Mouse (Mus musculus): ENCODE results near the gene Scimp.
"Not testable (repeated sequence)": the region's sequence is repeated elsewhere in the genome, so short reads cannot be mapped to it uniquely, and the experiment has no call there.

Gene Scimp

DNA sequence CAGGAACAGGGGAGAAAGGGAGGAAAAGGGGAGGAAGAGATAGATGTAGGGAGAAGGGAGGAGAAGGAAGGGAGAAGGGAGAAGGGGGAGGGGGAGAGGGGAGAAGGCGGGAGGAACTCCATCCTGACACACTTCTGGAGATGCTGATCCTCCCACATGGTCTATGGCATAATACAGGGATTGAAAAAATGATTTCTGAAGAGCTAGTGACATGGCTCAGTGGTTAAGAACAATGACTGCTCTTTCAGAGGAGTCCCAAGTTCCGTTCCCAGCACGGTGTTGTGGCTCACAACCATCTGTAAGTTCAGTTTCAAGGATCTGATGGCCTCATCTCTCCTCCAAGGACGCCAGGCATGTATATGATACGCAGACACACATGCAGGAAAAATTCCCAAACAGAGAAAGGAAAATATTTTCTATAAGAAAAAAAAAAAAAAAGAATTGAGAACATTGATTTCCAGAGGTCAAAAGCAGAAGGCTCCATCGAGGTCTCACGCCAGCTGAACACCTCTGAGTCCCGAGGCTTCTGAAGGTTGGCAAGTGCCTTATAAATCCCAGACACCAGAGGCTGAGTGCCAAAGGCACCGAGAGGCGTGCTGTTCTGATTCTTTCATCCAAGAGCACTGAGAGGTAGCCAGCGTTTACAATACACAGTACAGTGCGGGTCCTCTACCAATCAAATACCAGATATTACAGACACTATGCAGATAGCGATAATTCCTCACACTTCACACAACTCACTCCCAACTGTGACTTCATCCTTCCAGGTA is 730 bp downstream of the Scimp start:
- DNase-seq (ENCODE audit: extremely low read depth, low read depth, low spot score), result no peak

DNA sequence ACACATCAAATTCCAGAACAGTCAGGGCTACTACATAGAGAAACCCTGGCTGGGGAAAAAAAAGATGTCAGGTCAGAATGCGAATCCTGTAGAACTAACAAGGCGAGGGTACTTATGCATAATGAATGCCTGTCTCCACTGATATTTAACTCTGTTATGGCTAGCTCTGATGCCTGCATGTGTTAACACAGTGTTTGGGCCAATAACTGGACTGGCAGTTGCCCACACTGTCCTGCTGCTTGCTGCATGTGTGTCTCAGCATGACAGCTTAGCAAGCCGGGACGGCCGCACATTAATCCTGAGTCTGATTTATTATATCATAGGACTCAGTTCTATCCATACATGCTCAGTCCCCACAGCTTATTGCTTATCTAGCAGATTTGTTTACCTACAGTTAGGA is 1.3 kb downstream of the Scimp start:
- DNase-seq (ENCODE audit: extremely low read depth, low read depth, low spot score), result no peak

DNA sequence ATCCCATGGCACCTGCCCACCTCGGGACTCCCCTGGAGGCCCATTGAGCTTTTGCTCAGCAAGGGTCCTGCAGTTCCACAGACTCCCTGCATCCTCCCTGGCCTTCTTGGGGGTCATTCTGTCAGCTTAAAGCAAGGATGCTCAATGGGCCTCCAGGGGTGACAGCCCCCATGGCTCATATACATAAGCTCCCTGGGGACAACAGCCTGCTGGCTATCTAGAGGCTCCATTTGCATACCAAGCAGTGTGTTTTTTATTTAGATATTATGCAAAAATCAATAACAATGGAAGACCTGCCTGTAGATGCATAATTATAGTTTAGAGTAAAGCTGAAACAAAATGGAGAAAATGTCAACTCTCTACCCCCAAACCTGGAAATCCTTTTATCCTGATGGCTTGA is 3.4 kb downstream of the Scimp start:
- DNase-seq (ENCODE audit: extremely low read depth, low read depth, low spot score), result no peak

DNA sequence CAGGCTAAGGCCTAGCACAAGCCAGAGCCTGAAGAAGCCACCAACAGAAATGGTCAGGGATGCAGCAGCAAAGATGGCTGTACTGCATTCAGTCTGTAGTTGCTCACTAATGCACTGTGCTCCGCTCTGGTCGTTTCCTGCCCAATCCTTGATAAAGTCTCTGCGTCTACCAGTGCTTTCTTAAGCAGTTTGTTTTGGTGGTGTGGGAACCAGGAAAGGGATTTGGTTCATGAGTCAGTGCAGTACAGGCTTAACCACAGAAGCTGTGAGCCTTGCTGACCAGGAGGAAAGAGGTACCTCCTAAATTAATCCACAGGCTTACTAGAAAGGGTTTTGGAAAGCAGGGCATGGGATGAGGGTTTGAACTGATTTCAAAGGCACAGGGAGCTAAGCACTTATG is 4.3 kb downstream of the Scimp start:
- no peak for DNase-seq (ENCODE audit: extremely low read depth, low read depth, low spot score)

DNA sequence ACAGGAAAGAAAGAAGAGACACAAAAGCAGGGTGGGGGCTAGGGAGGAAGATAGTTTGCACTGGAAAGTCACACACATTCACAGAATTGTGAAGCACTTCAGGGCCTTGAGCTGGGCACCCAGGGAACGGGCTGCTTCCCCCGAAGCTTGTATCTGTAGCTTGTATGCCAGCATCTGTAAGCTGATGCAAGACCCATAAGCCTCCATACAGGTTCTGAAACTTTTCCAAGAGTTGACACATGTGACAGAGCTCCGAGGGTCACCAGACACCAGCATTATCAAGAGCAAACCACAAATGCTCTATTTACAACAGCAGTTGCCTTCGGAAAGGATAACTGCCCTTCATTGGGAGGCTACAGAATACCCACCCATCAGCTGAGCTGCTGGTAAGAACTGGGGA is 4.8 kb downstream of the Scimp start:
- DNase-seq (ENCODE audit: extremely low read depth, low read depth, low spot score), result no peak

DNA sequence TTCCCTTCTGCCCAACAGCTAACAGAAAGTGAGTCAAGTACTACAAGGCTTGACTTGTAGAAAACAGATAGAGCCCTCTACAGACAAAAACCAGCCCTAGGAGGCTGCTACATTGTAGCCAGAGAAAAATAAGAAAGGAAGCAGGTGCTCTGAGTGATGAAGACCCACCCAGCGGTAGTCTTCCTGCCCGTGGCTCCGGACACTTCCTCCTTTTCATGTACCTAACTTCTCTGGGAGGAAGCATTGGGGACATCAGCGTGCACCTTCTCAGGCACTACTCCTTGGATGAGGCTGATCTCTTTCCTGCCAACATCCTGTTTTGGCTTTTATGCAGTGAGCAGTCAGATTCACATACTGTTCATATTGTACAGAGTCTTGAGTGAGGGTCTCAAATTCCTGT is 5.7 kb downstream of the Scimp start:
- no peak for DNase-seq (ENCODE audit: extremely low read depth, low read depth, low spot score)

DNA sequence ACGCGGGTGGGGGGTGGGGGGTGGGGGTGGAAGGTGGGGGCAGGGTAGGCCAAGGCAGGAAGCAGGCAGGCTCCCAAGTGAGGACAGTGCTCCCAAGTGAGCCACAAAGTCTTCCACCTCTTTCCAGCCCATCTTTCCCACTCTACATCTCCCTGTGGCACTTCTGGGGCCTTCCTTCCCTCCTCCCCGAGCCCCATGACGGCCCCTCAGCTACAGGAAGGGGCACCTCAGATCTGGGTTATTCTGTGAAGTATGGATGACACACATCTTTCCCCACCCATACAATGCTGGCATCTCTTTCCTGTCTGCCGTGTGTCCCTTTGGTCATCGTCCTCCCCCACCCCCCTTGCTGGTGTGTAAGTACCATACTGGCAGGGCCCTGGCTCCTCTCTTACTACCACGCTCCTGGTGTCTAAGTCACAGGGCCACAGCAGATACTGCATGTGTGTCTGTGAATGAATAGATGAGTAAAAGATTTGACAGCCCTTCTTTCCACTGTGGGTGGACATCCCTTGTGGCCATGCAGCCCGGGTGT is 6.7 kb downstream of the Scimp start:
- DNase-seq (ENCODE audit: extremely low read depth, low read depth, low spot score), result no peak

DNA sequence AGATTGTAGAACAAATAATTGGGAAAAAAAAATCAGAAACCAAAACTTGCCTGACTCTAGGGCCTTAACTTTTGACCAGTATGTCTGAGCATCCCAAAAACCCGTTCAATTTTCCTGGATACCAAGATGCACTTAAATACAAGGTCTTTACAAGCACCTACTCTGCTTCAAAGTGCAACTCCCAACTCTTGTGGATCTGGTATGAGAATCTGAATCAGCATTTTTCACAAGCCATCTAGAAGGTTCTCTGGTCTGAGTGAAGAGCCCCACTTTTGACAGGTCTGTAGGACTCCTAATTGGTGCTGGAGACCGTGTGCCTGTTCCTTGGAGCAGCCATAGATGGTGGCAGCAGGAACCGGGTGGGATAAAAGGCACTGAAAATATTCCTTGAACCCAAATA is 8.0 kb downstream of the Scimp start:
- no peak for DNase-seq (ENCODE audit: extremely low read depth, low read depth, low spot score)

DNA sequence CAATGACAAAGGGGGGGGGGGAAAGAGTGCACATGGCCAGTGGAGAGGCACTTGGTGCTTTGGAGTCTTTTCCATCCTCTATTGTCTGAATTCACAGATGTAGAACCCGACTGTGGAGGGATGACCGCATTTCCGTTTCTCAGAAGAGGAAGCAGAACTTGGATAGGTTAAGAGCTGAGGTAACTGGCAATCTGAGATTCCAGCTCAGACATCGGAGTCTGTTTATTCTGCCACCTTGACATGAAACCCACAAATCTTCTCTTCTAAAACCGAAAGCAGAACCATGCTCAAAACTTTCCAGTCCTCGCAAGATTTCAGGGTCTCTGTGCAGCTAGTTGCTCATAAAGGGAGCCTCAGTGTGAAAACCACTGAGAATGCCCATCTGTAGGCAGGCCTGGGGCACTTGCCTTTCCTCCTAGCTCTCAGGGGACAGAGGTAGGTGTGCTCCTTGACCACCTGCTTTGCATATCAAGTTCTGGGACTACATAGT is 8.6 kb downstream of the Scimp start:
- no peak for DNase-seq (ENCODE audit: extremely low read depth, low read depth, low spot score)

DNA sequence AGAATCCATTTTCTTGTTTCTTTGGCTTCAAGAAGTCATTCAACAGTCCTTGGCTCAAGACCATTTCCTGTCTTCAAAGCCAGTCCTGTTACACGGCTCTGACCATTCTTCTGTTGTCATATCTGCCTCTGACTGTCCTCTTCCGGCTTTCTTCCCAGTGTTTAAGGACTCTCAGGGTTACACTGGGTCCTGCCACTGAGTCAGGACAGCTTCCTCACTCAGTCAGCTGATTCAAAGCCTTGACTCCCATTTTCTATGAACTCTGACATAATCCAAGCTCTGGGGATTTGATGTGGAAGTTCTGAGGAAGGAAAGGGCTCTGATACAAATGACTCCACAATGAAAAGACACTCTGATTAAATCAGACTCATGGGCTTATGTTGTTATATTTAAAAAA is 9.5 kb downstream of the Scimp start:
- DNase-seq (ENCODE audit: extremely low read depth, low read depth, low spot score), result no peak

DNA sequence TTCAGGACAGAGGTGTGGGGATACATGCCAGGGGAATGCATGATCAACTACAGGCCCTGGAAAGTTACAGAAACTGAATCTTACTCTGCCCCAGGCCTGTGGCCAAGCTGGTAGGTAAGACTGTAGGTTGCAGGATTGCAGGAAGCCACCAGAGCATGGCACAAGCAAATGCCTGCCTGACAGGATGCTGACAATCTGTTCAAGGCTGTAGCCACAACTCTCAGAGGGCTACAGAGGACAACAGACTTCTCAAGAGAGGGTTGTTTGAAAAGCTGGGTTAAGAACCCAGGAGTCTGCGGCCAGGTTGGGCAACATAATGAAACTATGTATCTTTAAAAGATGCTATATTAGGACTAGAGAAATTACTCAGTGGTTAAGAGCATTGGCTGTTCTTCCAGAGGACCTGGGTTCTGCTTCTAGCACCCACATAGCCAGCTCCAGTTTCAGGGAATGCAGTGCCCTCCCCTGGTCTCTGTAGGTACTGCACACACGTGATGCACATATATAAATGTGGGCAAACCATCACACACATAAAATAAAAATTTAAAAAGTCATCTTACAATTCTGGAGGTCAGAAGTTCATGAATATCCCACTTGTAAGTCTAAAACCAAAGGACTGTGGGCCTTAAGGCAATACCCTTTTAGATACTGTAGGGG is 10.1 kb downstream of the Scimp start:
- DNase-seq (ENCODE audit: extremely low read depth, low read depth, low spot score), result no peak

DNA sequence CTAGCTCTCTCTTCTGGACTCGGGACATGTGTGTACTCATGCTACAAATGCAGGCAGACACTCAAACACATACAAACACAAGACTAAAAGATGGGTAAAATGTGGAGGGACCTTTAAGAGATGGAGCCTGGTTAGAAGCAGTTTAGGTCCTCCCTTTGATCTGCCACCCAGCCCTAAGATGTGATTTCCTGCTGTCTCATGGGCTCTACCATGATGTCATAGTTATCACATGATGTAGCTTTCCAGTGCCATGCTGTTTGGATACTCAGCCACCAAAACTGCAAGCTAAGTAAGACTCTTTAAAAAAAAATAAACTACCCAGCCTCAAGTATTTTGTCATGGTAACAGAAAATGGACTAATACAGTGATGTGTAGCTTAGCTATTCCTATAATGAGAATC is 20.0 kb downstream of the Scimp start:
- no peak for DNase-seq (ENCODE audit: extremely low read depth, low read depth, low spot score)

DNA sequence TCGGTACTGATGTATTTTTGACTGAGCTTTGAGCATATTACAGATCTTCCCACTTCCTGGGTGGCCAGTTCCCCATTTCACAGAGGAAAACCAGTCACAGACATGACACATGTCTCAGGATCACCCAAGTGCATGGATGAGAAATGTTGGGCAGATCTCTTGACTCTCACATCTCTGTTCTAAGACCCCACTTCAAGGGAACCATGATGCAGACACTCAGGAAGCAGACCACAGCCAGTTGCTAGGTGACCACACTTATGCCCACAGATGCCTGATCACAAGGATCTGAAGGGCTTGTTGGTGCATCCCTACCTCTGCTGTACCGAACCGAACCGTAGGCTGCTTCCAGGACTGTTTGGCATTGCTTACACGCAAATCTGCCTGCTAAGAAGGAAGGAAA is 20.7 kb downstream of the Scimp start:
- no peak for DNase-seq (ENCODE audit: extremely low read depth, low read depth, low spot score)

DNA sequence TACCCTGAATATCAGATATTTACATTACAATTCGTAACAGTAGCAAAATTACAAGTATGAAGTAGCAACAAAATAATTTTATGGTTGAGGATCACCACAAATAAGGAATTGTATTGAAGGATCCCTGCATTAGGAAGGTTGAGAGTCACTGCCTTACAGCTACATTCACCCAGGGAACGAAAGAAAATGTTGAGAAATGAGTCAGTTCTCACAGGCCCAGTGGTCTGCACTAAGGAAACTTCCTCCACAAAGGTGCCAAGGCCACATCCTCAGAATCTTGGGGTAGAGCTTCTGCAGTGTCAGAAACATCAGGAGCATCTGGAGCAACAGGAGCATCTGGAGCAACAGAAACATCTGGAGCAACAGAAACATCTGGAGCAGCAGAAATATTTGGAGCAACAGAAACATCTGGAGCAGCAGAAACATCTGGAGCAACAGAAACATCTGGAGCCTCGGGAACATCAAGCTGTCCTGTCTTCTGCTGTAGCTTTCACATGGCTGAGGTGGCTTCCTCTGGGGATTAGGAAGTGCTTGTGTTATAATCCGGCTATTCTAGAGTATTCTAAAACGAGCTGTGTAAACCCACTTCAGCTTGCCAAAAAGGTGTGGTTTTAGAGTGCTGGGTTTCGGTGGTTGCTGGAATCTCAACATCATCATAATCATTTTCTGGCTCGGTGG is 21.4 kb downstream of the Scimp start:
- DNase-seq (ENCODE audit: extremely low read depth, low read depth, low spot score), result no peak

DNA sequence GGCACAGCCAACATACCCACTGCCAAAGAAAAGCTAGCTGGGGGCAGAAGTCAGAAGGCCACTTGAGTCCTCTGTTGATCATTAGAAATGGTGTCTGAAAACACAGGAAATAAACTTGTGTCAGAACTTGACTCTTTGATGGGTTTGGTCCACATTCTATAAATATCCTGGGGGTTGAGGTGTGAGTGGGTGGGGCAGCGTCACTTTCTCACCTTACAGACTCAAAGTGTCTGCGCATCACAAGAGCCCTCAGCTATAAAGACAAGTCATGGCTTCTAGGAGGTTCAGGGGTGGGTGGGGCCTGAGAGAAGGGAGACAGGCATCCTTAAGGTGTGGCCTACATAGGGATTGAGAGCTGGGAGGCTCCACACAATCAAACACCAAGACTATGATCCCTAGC is 22.0 kb downstream of the Scimp start:
- DNase-seq (ENCODE audit: extremely low read depth, low read depth, low spot score), result no peak

DNA sequence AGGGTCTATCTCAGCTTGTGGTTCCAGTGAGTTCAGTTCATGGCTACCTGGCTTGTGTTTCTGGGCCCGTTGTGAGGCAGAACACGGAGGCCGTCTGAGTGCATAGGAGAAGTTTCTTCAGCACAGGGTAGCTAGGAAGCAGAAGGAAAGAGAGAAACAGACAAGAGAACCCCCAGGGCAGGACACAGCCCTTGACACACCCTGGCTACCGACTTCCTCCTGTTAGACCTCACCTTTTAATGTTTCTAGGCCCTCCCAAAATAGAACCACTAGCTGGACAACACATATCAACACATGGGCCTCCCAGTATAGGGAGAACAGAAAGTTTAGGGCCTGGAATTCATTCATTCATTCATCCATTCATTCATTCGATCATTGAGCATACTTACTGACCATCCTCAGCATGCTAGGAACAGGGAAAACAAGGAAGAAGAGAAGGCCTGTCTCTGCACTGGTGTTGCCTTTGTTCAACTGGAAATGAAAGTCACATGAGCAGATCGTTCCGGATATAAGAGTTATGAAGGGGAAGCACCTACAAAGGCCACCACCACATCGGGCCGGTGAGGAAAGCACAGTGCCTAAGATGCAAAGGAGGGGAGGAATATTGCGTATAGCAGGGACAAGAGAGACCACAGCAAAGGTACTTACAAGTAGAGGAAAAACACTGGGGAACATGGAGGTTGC is 23.3 kb downstream of the Scimp start:
- DNase-seq (ENCODE audit: extremely low read depth, low read depth, low spot score), result no peak

DNA sequence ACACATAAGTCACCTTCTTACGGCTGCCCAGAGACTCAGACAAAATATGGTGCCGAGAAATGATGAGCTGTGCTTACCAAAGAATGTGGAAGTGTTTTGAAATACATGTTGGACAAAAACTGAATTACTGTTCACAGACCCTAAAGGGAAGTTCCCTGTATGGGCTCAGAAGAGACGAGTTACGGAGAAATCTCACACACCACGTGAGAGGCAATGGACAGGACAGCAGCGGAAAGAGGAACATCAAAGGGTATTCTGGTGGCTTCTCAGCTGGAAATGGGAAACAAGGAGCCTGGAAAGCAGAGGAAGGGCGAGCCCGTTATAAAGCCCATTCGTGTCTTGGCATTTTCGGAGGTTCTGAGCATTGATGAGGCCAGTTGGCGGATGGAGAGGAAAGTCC is 25.3 kb downstream of the Scimp start:
- DNase-seq (ENCODE audit: extremely low read depth, low read depth, low spot score), result no peak

DNA sequence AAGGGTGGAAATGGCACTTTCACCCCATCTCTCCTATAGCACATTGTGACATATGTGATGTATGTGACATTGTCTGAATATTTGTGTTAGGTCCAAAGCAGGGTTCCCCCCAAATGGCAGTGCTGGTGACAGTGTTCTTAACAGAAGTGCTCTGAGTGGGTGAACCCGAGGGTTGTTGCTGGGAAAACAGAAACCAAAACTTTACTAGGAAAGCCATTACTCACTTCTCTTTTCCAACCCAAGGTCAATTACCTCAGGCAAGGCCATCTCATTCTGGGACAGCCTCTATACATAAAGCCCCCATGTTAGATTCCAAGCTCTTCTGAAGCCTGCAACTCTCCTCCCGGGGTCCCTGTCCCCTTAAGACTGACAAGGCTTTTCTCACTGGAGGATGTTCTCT is 26.5 kb downstream of the Scimp start:
- DNase-seq (ENCODE audit: extremely low read depth, low read depth, low spot score), result no peak

DNA sequence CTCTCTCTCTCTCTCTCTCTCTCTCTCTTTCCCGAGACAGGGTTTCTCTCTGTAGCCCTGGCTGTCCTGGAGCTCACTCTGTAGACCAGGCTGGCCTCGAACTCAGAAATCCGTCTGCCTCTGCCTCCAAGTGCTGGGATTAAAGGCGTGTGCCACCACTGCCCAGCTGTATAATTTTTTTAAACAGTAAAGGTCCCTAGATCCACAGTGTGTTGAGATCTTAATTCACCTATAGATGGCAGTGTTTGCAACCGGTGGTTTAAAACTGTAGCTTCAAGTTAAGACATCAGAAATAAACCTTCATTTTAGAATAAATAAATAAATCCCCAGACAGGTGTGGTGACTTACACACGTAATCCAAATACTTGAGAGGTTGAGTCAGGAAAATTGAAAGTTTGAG is 34.3 kb downstream of the Scimp start:
- DNase-seq (ENCODE audit: extremely low read depth, low read depth, low spot score), result not testable (repeated sequence)

DNA sequence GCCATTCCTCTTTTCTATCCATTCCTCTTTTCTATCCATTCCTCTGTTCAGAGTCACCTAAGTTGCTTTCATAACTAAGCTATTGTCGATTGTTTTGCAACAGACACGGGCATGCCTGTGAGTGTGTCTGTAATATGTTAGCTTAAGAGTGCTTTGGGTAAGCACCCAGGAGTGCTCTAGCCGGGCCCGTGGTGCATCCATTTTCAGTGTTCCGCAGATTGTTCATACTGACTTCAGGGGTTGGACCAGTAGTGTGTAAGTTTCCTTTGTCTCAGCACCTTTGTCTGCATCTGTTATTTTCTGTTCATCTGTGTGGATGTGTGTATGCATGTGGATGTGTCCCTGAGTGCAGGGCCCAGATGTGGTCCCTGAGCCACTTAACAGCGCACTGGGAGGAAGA is 34.8 kb downstream of the Scimp start:
- no peak for DNase-seq (ENCODE audit: extremely low read depth, low read depth, low spot score)

DNA sequence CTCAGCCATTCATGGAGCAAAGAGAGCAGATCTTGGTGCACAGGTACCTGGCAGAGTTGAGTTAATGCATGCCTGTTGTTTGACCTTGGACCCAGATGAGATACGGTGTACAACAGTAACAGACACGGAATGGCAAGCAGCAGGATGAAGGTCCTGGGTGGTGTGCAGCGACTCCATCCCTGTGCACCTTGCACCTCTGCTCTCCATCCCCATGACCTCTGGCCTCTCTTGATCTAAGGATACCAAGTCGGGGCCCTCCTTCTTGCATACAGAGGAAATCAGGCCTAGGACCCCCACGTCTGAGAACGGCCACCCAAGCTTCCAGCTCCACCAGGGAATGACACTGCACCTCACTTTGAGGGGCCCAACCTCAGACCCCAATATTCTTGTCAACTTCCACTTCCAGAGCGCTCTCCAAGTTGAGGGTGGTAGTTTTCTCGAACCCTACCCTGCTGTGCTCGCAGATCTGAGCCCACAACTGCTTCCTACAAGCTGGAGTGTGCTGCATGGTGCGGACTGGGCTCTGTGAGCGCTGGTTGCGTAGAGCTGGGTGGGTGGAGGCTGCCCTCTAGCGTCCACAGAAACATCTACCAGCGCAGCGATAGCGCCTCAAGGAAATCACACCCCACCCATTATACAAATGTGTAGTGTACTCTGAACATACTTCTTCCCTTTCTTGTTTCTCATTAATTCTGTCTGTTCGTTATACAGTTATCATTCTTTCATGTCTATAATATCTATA is 35.4 kb downstream of the Scimp start:
- no peak for DNase-seq (ENCODE audit: extremely low read depth, low read depth, low spot score)

Measured in fat pad, adult 2 months (tissue).